Mouse (Mus musculus) intestine, embryonic 14.5 days (tissue): ENCODE measurements around the gene Tex35. TPM values are rescaled to one million over a fixed set of nuclear protein-coding genes. Genes with fewer than 3 reads are reported as not detected.

Experiments used
- ATAC-seq: fragments of 200-750 bp; cut with Nextera tagmentation; replicated peaks from 2 replicates; pipeline ENCODE4 v1.8.0; 2017; ENCODE audit warnings: low read depth, moderate number of reproducible peaks, moderate TSS enrichment, moderate library complexity; ENCODE audit not compliant: low FRiP score, low TSS enrichment
- DNase-seq: peaks from one replicate; pipeline ENCODE4 v3.0.0-alpha.2; 2018; ENCODE audit warnings: low spot score
- H3K27ac ChIP-seq: fragments of 300-500 bp; sonication (generic); 2 replicates; pipeline ENCODE4 v1.5.1; 2014; ENCODE audit warnings: low read depth, mild to moderate bottlenecking, control low read depth
- H3K27me3 ChIP-seq: fragments of 300-500 bp; sonication (generic); replicated peaks from 2 replicates; pipeline ENCODE4 v1.6.1; 2014; ENCODE audit warnings: low read length, control low read depth; ENCODE audit not compliant: control insufficient read depth, insufficient read depth
- H3K36me3 ChIP-seq: fragments of 300-500 bp; sonication (generic); 2 replicates; pipeline ENCODE4 v1.6.1; 2014; ENCODE audit warnings: low read length, control low read depth; ENCODE audit not compliant: control insufficient read depth, insufficient read depth
- H3K4me1 ChIP-seq: fragments of 300-500 bp; sonication (generic); replicated peaks from 2 replicates; pipeline ENCODE4 v1.6.1; 2014; ENCODE audit warnings: low read length, control low read depth, mixed read lengths; ENCODE audit not compliant: control insufficient read depth, insufficient read depth
- H3K4me2 ChIP-seq: fragments of 300-500 bp; sonication (generic); 2 replicates; pipeline ENCODE4 v1.6.1; 2014; ENCODE audit warnings: low read length
- H3K4me3 ChIP-seq: fragments of 300-500 bp; sonication (generic); 2 replicates; pipeline ENCODE4 v1.5.1; 2014; ENCODE audit warnings: low read depth, low read length, control low read depth, mixed read lengths
- H3K9ac ChIP-seq: fragments of 300-500 bp; sonication (generic); 2 replicates; pipeline ENCODE4 v1.6.1; 2014; ENCODE audit warnings: mild to moderate bottlenecking, low read length
- H3K9me3 ChIP-seq: fragments of 300-500 bp; sonication (generic); 2 replicates; pipeline ENCODE4 v1.6.1; 2016; ENCODE audit warnings: low read length, control low read depth; ENCODE audit not compliant: control insufficient read depth
- WGBS: fragments of 180-500 bp; shearing (Covaris S2); extraction: QIAGEN DNeasy Blood & Tissue Kit; methylation state at CpG from one replicate; pipeline ENCODE4 v1.1.7; 2014; 5-methylcytosine and 5-hydroxymethylcytosine counted together
- polyA plus RNA-seq: library from polyadenylated mRNA; unstranded; fragments of >200 nt; fragmentation: Nextera tagmentation; extraction: Ambion mirVana; gene quantifications from 2 replicates; pipeline ENCODE4 v1.2.1, GENCODE M21; 2014

The Tex35 gene
- polyA plus RNA-seq, 1 experiment from 2014 or later, result not detected

DNA sequence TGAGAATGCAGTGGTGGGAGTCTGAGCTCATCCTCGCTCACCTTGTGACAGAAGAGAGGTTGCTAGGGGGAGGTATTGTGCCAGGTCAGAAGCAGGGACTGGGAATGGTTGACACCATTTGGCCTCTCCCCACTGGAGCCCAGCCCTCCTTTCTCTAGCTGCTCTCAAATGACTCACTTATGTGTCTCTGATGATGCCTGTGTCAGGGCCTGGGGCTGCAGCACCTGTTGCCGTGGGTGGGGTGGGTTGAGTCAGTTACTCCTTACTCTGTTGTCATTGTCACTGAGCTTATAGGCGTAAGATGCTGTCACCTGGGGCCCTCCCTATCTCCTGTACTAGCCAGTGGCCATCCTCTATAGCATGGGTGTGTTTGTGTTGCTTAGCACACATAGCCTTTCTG lies 17.6 kb downstream of the Tex35 start:
- Histone ChIP-seq H3K27me3 (no peaks in the 10 kb centered on the region), H3K4me2 (no peak overlapping the region), H3K36me3 (no peaks in the 10 kb centered on the region), H3K4me1 (peaks cover 3% of the 10 kb centered on the region; the same call in 1 of the 2 replicates), H3K9ac (no peak overlapping the region), H3K27ac (no peak overlapping the region), H3K4me3 (no peak overlapping the region), H3K9me3 (no peaks in the 10 kb centered on the region)
- DNase-seq (no peak), ATAC-seq (no peak)
- 78% methylated on average over 3 of the region's 3 CpGs for WGBS

DNA sequence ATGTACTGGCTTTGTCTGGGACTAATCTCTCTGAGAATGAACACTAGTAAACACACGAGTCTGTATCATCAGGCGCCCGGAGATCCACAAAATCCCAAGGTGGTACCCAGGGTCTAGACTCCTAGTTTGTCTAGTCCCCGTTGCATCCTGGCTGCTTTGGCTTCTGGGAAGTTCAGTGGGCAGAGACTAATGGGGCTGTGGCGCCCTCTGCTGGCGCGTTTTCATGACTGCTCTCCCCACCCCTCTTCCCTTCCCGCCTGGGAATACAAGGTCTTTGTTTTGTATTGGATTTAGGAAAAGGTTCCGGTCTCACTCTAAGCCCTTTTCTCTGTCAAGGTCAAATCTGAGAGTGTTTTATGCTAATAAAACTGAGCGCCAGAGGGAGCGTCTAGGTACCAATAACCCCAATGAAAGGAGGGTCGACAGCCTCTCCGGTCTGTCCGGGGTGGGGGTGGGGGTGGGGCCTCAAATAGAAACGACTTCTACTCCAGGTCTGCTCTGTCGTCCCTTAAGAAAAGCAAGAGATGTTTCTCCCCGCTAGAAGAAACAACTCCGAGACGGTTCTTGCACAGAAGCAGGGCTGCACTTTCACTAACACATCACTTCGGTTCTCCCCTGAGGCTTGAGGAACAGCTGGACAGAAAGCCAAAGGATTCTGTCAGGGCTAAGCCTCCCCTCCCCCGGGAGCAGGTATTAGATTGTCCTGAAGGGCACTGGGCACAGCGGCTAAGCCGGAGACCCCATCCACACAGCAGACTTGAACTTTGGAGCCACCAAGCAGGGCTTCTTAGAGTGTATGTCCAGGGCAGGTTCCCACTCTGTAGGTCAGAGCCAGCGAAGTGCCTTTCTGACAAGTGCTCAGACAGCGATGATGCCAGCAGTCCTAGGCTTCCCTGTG lies 22.1 kb downstream of the Tex35 start:
- DNase-seq (peak; percentile 87), ATAC-seq (no peak)
- Histone ChIP-seq H3K4me3 (peak overlapping the region; percentile 40), H3K4me1 (peaks cover 7% of the 10 kb centered on the region), H3K9ac (peak overlapping the region; percentile 40), H3K4me2 (peak overlapping the region; percentile 68), H3K27ac (no peak overlapping the region), H3K27me3 (no peaks in the 10 kb centered on the region), H3K9me3 (no peaks in the 10 kb centered on the region), H3K36me3 (no peaks in the 10 kb centered on the region)
- 12% methylated on average over 25 of the region's 25 CpGs for WGBS

DNA sequence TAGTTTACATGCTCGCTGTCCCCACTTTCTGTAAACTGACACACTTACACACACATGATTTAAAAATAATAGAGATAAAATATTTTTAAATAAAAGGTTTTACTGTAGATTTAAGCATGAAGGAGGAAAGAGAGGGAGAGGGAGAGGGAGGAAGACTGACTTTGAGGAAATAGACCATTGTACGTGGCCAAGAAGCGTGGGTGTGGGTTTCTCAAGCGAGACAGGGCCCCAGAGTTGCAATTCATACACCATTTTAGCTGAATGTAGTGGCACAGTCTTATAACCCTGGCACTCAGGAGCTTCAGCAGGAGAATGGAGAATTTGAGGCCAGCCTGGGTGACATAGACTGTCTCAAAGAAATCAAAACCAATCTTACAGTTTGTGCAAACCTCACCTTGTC lies 25.5 kb downstream of the Tex35 start:
- Histone ChIP-seq H3K4me1 (peaks cover 8% of the 10 kb centered on the region), H3K27ac (no peak overlapping the region), H3K4me3 (no peak overlapping the region), H3K9me3 (no peaks in the 10 kb centered on the region), H3K4me2 (no peak overlapping the region), H3K9ac (no peak overlapping the region), H3K36me3 (no peaks in the 10 kb centered on the region), H3K27me3 (no peaks in the 10 kb centered on the region)
- WGBS, result 83% methylated on average over 4 of the region's 4 CpGs
- no peak for ATAC-seq
- DNase-seq, result no peak

DNA sequence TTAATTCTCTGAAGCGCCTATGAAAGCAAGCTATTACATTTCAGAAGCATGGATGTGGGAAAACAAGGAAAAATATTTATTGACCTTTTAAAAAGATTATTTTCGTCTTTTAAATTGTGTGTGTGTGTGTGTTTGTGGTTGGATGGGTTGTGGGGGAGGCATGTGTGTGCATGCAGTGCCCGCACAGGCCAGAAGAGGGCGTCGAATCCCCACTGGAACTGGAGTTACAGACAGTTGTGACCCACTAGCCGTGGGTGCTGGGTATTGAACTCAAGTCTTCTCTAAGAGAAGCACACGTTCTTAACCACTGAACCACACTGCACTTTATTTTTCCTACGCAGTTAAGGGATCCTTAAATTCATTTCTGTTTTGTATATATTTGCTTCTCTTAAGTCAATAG lies 26.5 kb downstream of the Tex35 start:
- H3K27me3 ChIP-seq, result no peaks in the 10 kb centered on the region
- H3K4me2 ChIP-seq, result no peak overlapping the region
- H3K9me3 ChIP-seq, result no peaks in the 10 kb centered on the region
- H3K4me3 ChIP-seq, result no peak overlapping the region
- DNase-seq (no peak), ATAC-seq (no peak)
- H3K4me1 ChIP-seq, result peaks cover 10% of the 10 kb centered on the region
- no peak overlapping the region for H3K9ac ChIP-seq
- H3K36me3 ChIP-seq, result no peaks in the 10 kb centered on the region
- 62% methylated on average over 8 of the region's 8 CpGs for WGBS
- H3K27ac ChIP-seq, result no peak overlapping the region

DNA sequence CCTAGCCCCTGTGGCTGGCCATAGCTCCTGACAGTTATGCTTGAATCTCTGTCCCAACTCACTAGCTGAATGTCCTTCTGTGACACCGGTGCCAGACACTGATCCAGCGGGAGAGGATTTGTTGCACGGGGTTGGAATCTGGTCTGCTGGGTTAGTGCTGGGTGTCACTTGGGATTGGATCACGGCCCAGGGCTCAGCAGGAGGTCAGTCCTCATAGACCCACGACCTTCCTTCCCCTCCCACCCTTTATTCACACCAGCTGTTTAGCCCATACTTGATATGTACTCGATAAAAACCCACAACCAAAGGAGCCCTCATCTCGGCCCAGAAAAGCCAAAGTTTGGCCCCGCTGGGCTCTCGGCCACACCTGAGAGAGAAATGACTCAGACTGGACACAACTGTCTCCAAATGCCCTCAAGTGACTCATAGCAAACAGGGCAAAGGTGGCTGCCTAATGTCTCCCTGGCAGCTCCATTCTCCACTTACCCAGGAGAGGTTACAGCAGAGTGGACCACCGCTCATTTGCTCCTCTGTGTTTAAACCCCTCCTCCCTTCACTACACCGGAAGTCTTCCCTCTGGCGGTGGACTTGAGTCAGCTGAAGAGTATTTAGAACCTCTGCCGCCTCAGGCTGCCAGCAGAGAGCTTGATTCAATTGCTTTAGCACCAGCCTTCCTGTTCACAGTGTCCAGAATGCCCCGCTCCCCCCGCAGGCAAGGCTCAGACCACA lies 27.2 kb downstream of the Tex35 start:
- Histone ChIP-seq H3K4me1 (peaks cover 8% of the 10 kb centered on the region), H3K27me3 (no peaks in the 10 kb centered on the region), H3K9me3 (no peaks in the 10 kb centered on the region), H3K4me3 (no peak overlapping the region), H3K27ac (no peak overlapping the region), H3K4me2 (no peak overlapping the region), H3K9ac (no peak overlapping the region), H3K36me3 (no peaks in the 10 kb centered on the region)
- no peak for ATAC-seq
- DNase-seq, result no peak
- WGBS, result 55% methylated on average over 15 of the region's 15 CpGs

DNA sequence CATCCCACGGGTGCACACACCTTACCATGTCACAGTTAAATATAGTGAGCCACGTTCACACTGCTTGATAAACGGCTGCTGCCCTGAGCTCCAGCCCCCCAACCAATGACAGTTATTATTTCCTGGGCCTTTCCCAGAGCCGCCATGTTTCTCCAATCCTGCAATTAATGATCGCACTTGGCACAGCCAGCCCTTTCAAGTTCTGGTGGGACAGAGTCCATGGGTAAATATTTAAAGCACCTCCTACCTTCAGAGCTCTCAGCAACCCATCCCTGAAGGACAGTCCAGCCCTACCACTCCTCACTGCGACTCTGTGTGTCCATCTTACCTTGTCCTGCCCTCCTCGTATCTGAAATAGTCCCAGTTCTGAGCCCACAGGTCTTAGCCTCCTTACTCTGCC lies 28.4 kb downstream of the Tex35 start:
- Histone ChIP-seq H3K4me2 (no peak overlapping the region), H3K4me3 (no peak overlapping the region), H3K36me3 (no peaks in the 10 kb centered on the region), H3K27ac (no peak overlapping the region), H3K9ac (no peak overlapping the region), H3K9me3 (no peaks in the 10 kb centered on the region), H3K4me1 (peaks cover 8% of the 10 kb centered on the region), H3K27me3 (no peaks in the 10 kb centered on the region)
- 70% methylated on average over 7 of the region's 7 CpGs for WGBS
- no peak for DNase-seq
- no peak for ATAC-seq

DNA sequence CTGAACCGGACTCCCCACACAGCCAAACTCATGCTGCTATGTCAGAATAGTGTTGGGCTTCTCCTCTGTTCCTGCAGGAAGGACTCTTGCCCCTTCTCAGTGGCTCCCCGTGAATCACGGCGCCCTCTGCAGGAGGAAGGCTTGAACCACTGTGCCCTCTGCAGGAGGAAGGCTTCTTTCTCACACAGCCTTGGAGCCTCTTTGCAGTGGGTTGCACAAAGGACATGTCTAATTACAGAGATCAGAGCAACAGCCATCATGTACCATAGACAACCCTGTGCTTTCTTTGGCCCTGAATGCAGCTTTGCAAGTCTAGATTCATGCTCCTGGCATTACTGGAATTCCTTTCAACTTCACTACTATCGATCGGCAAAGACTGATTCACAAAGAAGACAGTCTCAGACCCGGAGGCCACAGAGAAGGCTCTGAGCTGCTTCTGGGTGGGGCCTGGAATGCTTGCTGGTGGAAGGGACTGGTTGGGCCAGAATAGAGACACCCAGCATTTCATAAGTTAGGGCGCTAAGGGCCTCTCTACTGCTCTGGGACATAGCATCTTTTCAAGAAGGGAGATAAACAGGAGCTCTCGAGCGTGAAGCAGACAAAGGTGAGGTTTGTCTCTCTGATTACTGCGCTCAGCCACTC lies 29.0 kb downstream of the Tex35 start:
- no peak overlapping the region for H3K27ac ChIP-seq
- no peaks in the 10 kb centered on the region for H3K36me3 ChIP-seq
- no peak overlapping the region for H3K4me3 ChIP-seq
- H3K4me2 ChIP-seq, result no peak overlapping the region
- peaks cover 8% of the 10 kb centered on the region for H3K4me1 ChIP-seq
- H3K27me3 ChIP-seq, result no peaks in the 10 kb centered on the region
- no peak overlapping the region for H3K9ac ChIP-seq
- ATAC-seq (0 out of 2 replicates have a peak, but pooled peaks have one; percentile 24), DNase-seq (peak; percentile 81)
- H3K9me3 ChIP-seq, result no peaks in the 10 kb centered on the region
- WGBS, result 42% methylated on average over 11 of the region's 11 CpGs

DNA sequence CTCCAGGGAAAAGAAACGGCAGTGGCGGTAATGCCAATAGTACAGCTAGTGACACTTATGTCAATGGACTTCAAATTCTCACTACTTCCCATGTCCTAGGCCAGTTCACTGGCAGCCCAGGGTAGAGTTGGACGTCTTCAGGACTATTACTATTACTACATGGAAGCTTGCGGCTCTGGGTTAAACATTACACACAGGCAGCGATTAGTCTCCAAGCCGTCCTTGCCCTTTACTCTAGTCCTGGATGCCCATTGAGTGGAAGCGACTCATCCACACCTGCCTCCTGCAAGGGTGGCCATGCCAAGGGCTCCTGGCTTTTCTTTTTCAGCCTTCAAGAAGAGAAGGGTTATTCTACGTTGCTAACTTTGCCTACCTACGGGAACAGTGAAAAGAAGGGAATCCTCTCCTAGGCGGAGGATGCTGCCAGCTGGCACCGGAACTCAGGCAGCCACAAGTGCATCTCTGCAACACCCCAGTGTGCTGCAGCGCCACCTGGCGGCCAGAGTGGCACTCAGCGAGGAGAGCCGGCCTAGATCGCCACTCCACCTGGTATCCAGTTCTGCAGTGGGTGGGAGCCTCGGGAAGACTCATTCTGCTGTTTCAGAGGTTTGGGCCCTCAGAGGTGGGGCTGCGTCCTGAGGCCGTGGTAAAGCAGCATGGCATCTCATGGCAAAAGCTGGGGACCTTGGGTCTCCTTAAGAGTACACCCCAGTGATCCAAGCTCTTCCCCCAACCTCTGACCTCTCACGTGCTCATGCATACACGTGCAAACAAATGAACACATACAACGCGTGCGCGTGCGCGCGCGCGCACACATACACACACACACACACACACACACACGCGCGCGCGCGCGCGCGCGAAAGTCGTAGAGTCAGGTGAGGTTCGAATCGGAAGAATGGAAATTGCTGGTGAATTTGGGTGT lies 31.4 kb downstream of the Tex35 start:
- no peak overlapping the region for H3K27ac ChIP-seq
- H3K4me3 ChIP-seq, result no peak overlapping the region
- H3K4me2 ChIP-seq, result no peak overlapping the region
- peaks cover 8% of the 10 kb centered on the region for H3K4me1 ChIP-seq
- DNase-seq (peak; percentile 91), ATAC-seq (no peak)
- H3K9me3 ChIP-seq, result no peaks in the 10 kb centered on the region
- WGBS, result 58% methylated on average over 43 of the region's 43 CpGs
- H3K9ac ChIP-seq, result no peak overlapping the region
- H3K27me3 ChIP-seq, result no peaks in the 10 kb centered on the region
- H3K36me3 ChIP-seq, result no peaks in the 10 kb centered on the region
